Mouse (Mus musculus) C2C12 (cell line): Measurements from ENCODE around the gene Abhd14b. TPM values are rescaled to one million over a fixed set of nuclear protein-coding genes. Genes with fewer than 3 reads are reported as not detected.
"Not testable (repeated sequence)": the region's sequence is repeated elsewhere in the genome, so short reads cannot be mapped to it uniquely, and the experiment has no call there.

Experiments
- H3K27me3 ChIP-seq: one replicate; pipeline ENCODE4 v1.6.1; 2011; ENCODE audit not compliant: control insufficient read depth, insufficient read depth, insufficient read length
- H3K36me3 ChIP-seq: one replicate; pipeline ENCODE4 v1.6.1; 2011; ENCODE audit not compliant: control insufficient read depth, insufficient read depth
- H3K4me3 ChIP-seq: one replicate; pipeline ENCODE4 v1.5.1; 2011; ENCODE audit warnings: mild to moderate bottlenecking, control low read depth; ENCODE audit not compliant: poor library complexity, insufficient read depth, severe bottlenecking
- H3K79me2 ChIP-seq: one replicate; pipeline ENCODE4 v1.6.1; 2011; ENCODE audit not compliant: control insufficient read depth, insufficient read depth
- H3K79me3 ChIP-seq: one replicate; pipeline ENCODE4 v1.6.1; 2011; ENCODE audit warnings: low read depth, control low read depth
- H3ac ChIP-seq: one replicate; pipeline ENCODE3; 2011; ENCODE audit warnings: low read depth; ENCODE audit not compliant: control insufficient read depth, insufficient read length
- CEBPB ChIP-seq: IDR thresholded peaks from one replicate; pipeline ENCODE4 v1.6.1; 2011; ENCODE audit warnings: low read depth, mild to moderate bottlenecking, control low read depth, moderate library complexity
- CTCF ChIP-seq: IDR thresholded peaks from one replicate; pipeline ENCODE4 v1.5.1; 2011; ENCODE audit not compliant: control insufficient read depth, insufficient read depth, insufficient read length
- FOSL1 ChIP-seq: IDR thresholded peaks from one replicate; pipeline ENCODE4 v1.8.0; 2011; ENCODE audit warnings: mild to moderate bottlenecking, low read length; ENCODE audit not compliant: poor library complexity, insufficient read depth, severe bottlenecking
- MAX ChIP-seq: IDR thresholded peaks from one replicate; pipeline ENCODE4 v1.6.1; 2011; ENCODE audit warnings: mild to moderate bottlenecking, control low read depth
- MYOD1 ChIP-seq: IDR thresholded peaks from one replicate; pipeline ENCODE4 v1.6.1; 2011; ENCODE audit warnings: low read depth; ENCODE audit not compliant: control insufficient read depth, insufficient read length
- MYOG ChIP-seq: IDR thresholded peaks from one replicate; pipeline ENCODE4 v1.6.1; 2011; ENCODE audit not compliant: control insufficient read depth, insufficient read length; ENCODE audit errors: extremely low read depth
- USF1 ChIP-seq: IDR thresholded peaks from one replicate; pipeline ENCODE4 v1.6.1; 2011; ENCODE audit warnings: low read depth, mild to moderate bottlenecking, control low read depth, moderate library complexity
- polyA plus RNA-seq: library from polyadenylated mRNA; unstranded; fragments of >200 nt; fragmentation: generic; extraction: Trizol; gene quantifications from one replicate; pipeline ENCODE4 v1.2.1, GENCODE M21; 2012; ENCODE audit warnings: missing spikeins

Abhd14b gene
- polyA plus RNA-seq, 1 experiment, result 6.1 TPM

GRCm38 (mm10) chr9:106483606-106484005 is 36.3 kb downstream of the Abhd14b start:
- TF ChIP-seq MAX (no peak), CTCF (no peak), FOSL1 (no peak), MYOG (no peak), CEBPB (no peak), USF1 (no peak), MYOD1 (no peak)
- Histone ChIP-seq H3K79me2 (peaks cover 18% of the 10 kb centered on the region), H3K79me3 (peaks cover 7% of the 10 kb centered on the region), H3ac (no peak overlapping the region), H3K4me3 (no peak overlapping the region), H3K27me3 (no peaks in the 10 kb centered on the region), H3K36me3 (peaks cover 11% of the 10 kb centered on the region)

DNA sequence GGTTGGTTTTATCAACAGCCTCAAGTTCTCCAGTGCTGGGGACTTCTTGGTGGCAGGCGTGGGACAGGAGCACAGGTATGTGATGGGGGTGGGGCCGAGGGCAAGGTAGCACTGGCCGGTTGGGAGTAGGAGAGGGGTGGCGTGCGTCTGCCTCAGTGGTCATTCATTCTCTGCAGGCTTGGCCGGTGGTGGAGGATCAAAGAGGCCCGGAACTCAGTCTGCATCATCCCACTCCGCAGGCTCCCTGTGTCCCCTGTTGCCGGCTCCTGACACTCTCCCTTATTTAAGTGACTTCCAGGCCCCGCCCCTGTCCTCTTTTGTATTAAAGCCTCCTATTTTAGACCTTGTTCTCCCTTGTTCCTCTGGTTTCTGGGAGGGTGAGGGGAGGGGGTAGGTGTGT is 37.8 kb downstream of the Abhd14b start:
- Histone ChIP-seq H3ac (no peak overlapping the region), H3K79me3 (no peaks in the 10 kb centered on the region), H3K36me3 (peaks cover 18% of the 10 kb centered on the region), H3K27me3 (no peaks in the 10 kb centered on the region), H3K4me3 (no peak overlapping the region), H3K79me2 (peaks cover 4% of the 10 kb centered on the region)
- TF ChIP-seq MYOG, result no peak
- no peak for TF ChIP-seq MAX
- no peak for TF ChIP-seq CTCF
- TF ChIP-seq FOSL1, result no peak
- TF ChIP-seq USF1, result no peak
- no peak for TF ChIP-seq MYOD1
- TF ChIP-seq CEBPB, result no peak

- not testable (repeated sequence) for H3K79me2 ChIP-seq, H3K79me3 ChIP-seq, H3K27me3 ChIP-seq, H3ac ChIP-seq, H3K4me3 ChIP-seq
- peaks cover 18% of the 10 kb centered on the region for H3K36me3 ChIP-seq
These were observed 40.3 kb downstream of the Abhd14b start for GRCm38 (mm10) chr9:106487602-106488001.

- TF ChIP-seq MYOG (no peak), FOSL1 (no peak)
- H3K36me3 ChIP-seq, result no peaks in the 10 kb centered on the region
- no peak within 1 kb of the TSS for H3ac ChIP-seq
- H3K4me3 ChIP-seq, result no peak within 1 kb of the TSS
- H3K79me3 ChIP-seq, result no peaks in the 10 kb centered on the region
- no peaks in the 10 kb centered on the region for H3K79me2 ChIP-seq
- no peaks in the 10 kb centered on the region for H3K27me3 ChIP-seq
These were observed 52.4 kb downstream of the Abhd14b start, which contains the start of gene Iqcf1 for GRCm38 (mm10) chr9:106499667-106500066. Gene Iqcf1 (plus strand): TSS chr9:106499967.

DNA sequence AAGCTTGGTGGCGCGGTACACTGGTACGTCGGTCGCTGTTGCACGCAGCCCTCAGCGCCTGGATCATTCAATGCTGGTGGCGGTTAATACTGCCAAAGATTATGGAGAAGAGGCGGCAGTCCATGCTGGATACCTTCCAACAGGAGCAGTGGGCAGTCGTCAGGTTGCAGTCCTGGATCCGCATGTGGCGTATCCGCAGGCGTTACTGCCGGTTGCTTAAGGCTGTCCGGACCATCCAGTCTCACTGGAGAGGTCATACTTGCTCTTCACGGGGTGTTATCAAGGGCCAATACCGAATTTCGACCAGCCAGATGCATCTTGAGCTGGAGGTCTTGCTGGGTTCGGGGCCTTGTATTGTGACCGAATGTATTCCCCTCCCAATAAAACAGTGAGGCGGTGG is 54.6 kb downstream of the Abhd14b start:
- H3K4me3 ChIP-seq, result no peak overlapping the region
- H3K79me3 ChIP-seq, result no peaks in the 10 kb centered on the region
- TF ChIP-seq MYOG (no peak), CTCF (no peak), FOSL1 (no peak), USF1 (no peak), MYOD1 (no peak), CEBPB (no peak), MAX (no peak)
- H3ac ChIP-seq, result no peak overlapping the region
- H3K27me3 ChIP-seq, result no peaks in the 10 kb centered on the region
- H3K36me3 ChIP-seq, result no peaks in the 10 kb centered on the region
- no peaks in the 10 kb centered on the region for H3K79me2 ChIP-seq

Other genes starting within 250 kb of the Abhd14b start
- gene Ppm1m, start 247.7 kb upstream of the Abhd14b start, polyA plus RNA-seq, result 42.8 TPM
- 54.7 TPM for gene Twf2, start 244.4 kb upstream of the Abhd14b start, polyA plus RNA-seq
- not detected for gene Tlr9, start 224.9 kb upstream of the Abhd14b start, polyA plus RNA-seq
- 81.3 TPM for gene Alas1, start 198.8 kb upstream of the Abhd14b start, polyA plus RNA-seq
- 20.6 TPM for gene Poc1a, start 166.4 kb upstream of the Abhd14b start, polyA plus RNA-seq
- gene Dusp7, start 78.8 kb upstream of the Abhd14b start, polyA plus RNA-seq, result 11.0 TPM
- gene Rpl29, start 18.0 kb upstream of the Abhd14b start, polyA plus RNA-seq, result 72.9 TPM
- gene Acy1, start 9.1 kb upstream of the Abhd14b start, polyA plus RNA-seq, result 21.4 TPM
- 18.4 TPM for gene Abhd14a, start 219 bp downstream of the Abhd14b start, polyA plus RNA-seq
- 294 TPM for gene Pcbp4, start 5.8 kb downstream of the Abhd14b start, polyA plus RNA-seq
- 0.29 TPM for gene Gpr62, start 18.5 kb downstream of the Abhd14b start, polyA plus RNA-seq
- gene Rrp9, start 28.5 kb downstream of the Abhd14b start, polyA plus RNA-seq, result 109 TPM
- gene Parp3, start 29.5 kb downstream of the Abhd14b start, polyA plus RNA-seq, result 26.8 TPM
- gene Iqcf1, start 52.5 kb downstream of the Abhd14b start, polyA plus RNA-seq, result 0.08 TPM
- not detected for gene Iqcf5, start 67.1 kb downstream of the Abhd14b start, polyA plus RNA-seq
- not detected for gene Iqcf3, start 114.2 kb downstream of the Abhd14b start, polyA plus RNA-seq
- not detected for gene Iqcf4, start 123.5 kb downstream of the Abhd14b start, polyA plus RNA-seq
- gene Iqcf6, start 179.1 kb downstream of the Abhd14b start, polyA plus RNA-seq, result not detected
- not detected for gene Grm2, start 208.6 kb downstream of the Abhd14b start, polyA plus RNA-seq
- 79.0 TPM for gene Tex264, start 238.5 kb downstream of the Abhd14b start, polyA plus RNA-seq